Mouse (Mus musculus) CH12.LX (cell line): Measurements from ENCODE around the gene Neurod2. TPM values are rescaled to one million over a fixed set of nuclear protein-coding genes. Genes with fewer than 3 reads are reported as not detected.

Experiments
- DNase-seq: peaks from one replicate; pipeline ENCODE4 v3.0.0-alpha.2; 2013; ENCODE audit errors: extremely low read depth
- H3K27ac ChIP-seq: 2 replicates; pipeline ENCODE4 v1.5.1; 2012; ENCODE audit warnings: low read depth, mild to moderate bottlenecking, control low read depth, moderate library complexity; ENCODE audit not compliant: insufficient read depth
- H3K27me3 ChIP-seq: replicated peaks from 2 replicates; pipeline ENCODE3; 2012; ENCODE audit warnings: inconsistent platforms
- H3K36me3 ChIP-seq, 2 experiments: replicated peaks in 1 of 2; 2 replicates each; pipeline versions ENCODE3 to v1.6.1; 2012; ENCODE audit warnings: inconsistent platforms in 1 of 2, low read length in 1 of 2, mild to moderate bottlenecking in 1 of 2, mixed read lengths in 1 of 2, moderate library complexity in 1 of 2; ENCODE audit not compliant: control insufficient read depth in 1 of 2, insufficient read depth in 1 of 2
- H3K4me1 ChIP-seq, 2 experiments: 2 replicates each; pipeline ENCODE4 v1.6.1; 2012; ENCODE audit warnings: inconsistent platforms in 1 of 2, moderate library complexity in 1 of 2; ENCODE audit not compliant: insufficient read depth in 2 of 2, control insufficient read depth in 1 of 2
- H3K4me2 ChIP-seq: 2 replicates; pipeline ENCODE4 v1.6.1; 2012; ENCODE audit warnings: low read depth, mild to moderate bottlenecking, control low read depth; ENCODE audit not compliant: poor library complexity, insufficient read depth, severe bottlenecking
- H3K4me3 ChIP-seq, 3 experiments: fragments of 150-350 bp in 1 of 3; sonication (generic) in 1 of 3; replicated peaks in 1 of 3; 2 replicates each; pipeline versions ENCODE3 to v1.5.1; 2011 to 2012; ENCODE audit warnings: low read depth in 2 of 3, low read length in 2 of 3, mild to moderate bottlenecking in 2 of 3, moderate library complexity in 2 of 3, control low read depth in 1 of 3, improper control_type of control experiment in 1 of 3, inconsistent platforms in 1 of 3, mixed read lengths in 1 of 3; ENCODE audit not compliant: poor library complexity in 1 of 3
- H3K79me2 ChIP-seq: replicated peaks from 2 replicates; pipeline ENCODE4 v1.6.1; 2012; ENCODE audit warnings: mild to moderate bottlenecking, moderate library complexity; ENCODE audit not compliant: control insufficient read depth, poor library complexity, insufficient read depth, severe bottlenecking; ENCODE audit errors: extremely low read depth
- H3K9ac ChIP-seq: 2 replicates; pipeline ENCODE4 v1.6.1; 2012; ENCODE audit warnings: low read depth, mild to moderate bottlenecking, control low read depth, moderate library complexity; ENCODE audit not compliant: insufficient read depth
- H3K9me3 ChIP-seq: replicated peaks from 2 replicates; pipeline ENCODE3; 2012; ENCODE audit warnings: low read length, inconsistent platforms, mixed read lengths
- CHD1 ChIP-seq: IDR thresholded peaks from 2 replicates; pipeline ENCODE4 v1.6.1; 2012; ENCODE audit warnings: low read depth, low read length, improper control_type of control experiment, inconsistent platforms
- CHD2 ChIP-seq: IDR thresholded peaks from 2 replicates; pipeline ENCODE4 v1.6.1; 2011; ENCODE audit warnings: low read length, improper control_type of control experiment
- E2F4 ChIP-seq: IDR thresholded peaks from 2 replicates; pipeline ENCODE4 v1.6.1; 2011; ENCODE audit warnings: low read depth, low read length, improper control_type of control experiment; ENCODE audit not compliant: insufficient replicate concordance
- ETS1 ChIP-seq: conservative IDR thresholded peaks from 2 replicates; pipeline ENCODE4 v1.6.1; 2012; ENCODE audit warnings: low read depth, mild to moderate bottlenecking, inconsistent platforms, low read length, improper control_type of control experiment, moderate library complexity
- GABPA ChIP-seq: IDR thresholded peaks from 2 replicates; pipeline ENCODE4 v1.6.1; 2012; ENCODE audit warnings: low read depth, low read length, improper control_type of control experiment, inconsistent platforms; ENCODE audit not compliant: insufficient replicate concordance
- IRF4 ChIP-seq: IDR thresholded peaks from 2 replicates; pipeline ENCODE4 v1.6.1; 2014; ENCODE audit warnings: low read depth, mild to moderate bottlenecking, inconsistent platforms, low read length, improper control_type of control experiment
- JUN ChIP-seq: IDR thresholded peaks from 2 replicates; pipeline ENCODE4 v1.6.1; 2011; ENCODE audit warnings: low read depth, mild to moderate bottlenecking, low read length, improper control_type of control experiment, moderate library complexity; ENCODE audit not compliant: insufficient read depth
- JUND ChIP-seq: conservative IDR thresholded peaks from 2 replicates; pipeline ENCODE4 v1.6.1; 2011; ENCODE audit warnings: low read depth, low read length, improper control_type of control experiment
- MXI1 ChIP-seq: IDR thresholded peaks from 2 replicates; pipeline ENCODE4 v1.6.1; 2011; ENCODE audit warnings: mild to moderate bottlenecking, low read depth, low read length, improper control_type of control experiment
- NELFE ChIP-seq: IDR thresholded peaks from 2 replicates; pipeline ENCODE4 v1.6.1; 2011; ENCODE audit warnings: low read depth, low read length, improper control_type of control experiment
- NRF1 ChIP-seq: IDR thresholded peaks from 2 replicates; pipeline ENCODE4 v1.6.1; 2014; ENCODE audit warnings: low read depth, mild to moderate bottlenecking, inconsistent platforms, low read length, improper control_type of control experiment, moderate library complexity
- POLR2A ChIP-seq: IDR thresholded peaks from 2 replicates; pipeline ENCODE4 v1.6.1; 2011; ENCODE audit warnings: low read depth, mild to moderate bottlenecking, improper control_type of control experiment, low read length
- RAD21 ChIP-seq: IDR thresholded peaks from 2 replicates; pipeline ENCODE4 v1.6.1; 2011; ENCODE audit warnings: low read depth, mild to moderate bottlenecking, low read length, improper control_type of control experiment, moderate library complexity
- SIN3A ChIP-seq: IDR thresholded peaks from 2 replicates; pipeline ENCODE4 v1.6.1; 2012; ENCODE audit warnings: low read length, improper control_type of control experiment, inconsistent platforms
- SMC3 ChIP-seq: IDR thresholded peaks from 2 replicates; pipeline ENCODE4 v1.6.1; 2011; ENCODE audit warnings: low read depth, low read length, improper control_type of control experiment
- TBP ChIP-seq: conservative IDR thresholded peaks from 2 replicates; pipeline ENCODE4 v1.6.1; 2011; ENCODE audit warnings: low read depth, low read length, improper control_type of control experiment
- TCF12 ChIP-seq: IDR thresholded peaks from 2 replicates; pipeline ENCODE4 v1.6.1; 2014; ENCODE audit warnings: low read depth, mild to moderate bottlenecking, inconsistent platforms, low read length, improper control_type of control experiment
- UBTF ChIP-seq: IDR thresholded peaks from 2 replicates; pipeline ENCODE4 v1.6.1; 2012; ENCODE audit warnings: low read depth, mild to moderate bottlenecking, inconsistent platforms, low read length, improper control_type of control experiment, moderate library complexity
- USF1 ChIP-seq: IDR thresholded peaks from 2 replicates; pipeline ENCODE4 v1.6.1; 2014; ENCODE audit warnings: low read depth, mild to moderate bottlenecking, inconsistent platforms, low read length, improper control_type of control experiment
- USF2 ChIP-seq: conservative IDR thresholded peaks from 2 replicates; pipeline ENCODE4 v1.6.1; 2011; ENCODE audit warnings: low read depth, low read length, improper control_type of control experiment
- ZNF384 ChIP-seq: IDR thresholded peaks from 2 replicates; pipeline ENCODE4 v1.6.1; 2012; ENCODE audit warnings: low read depth, low read length, improper control_type of control experiment, inconsistent platforms
- dilution Hi-C: fragments of 300-500 bp; cut with MboI; formaldehyde crosslinking; loops from 2 replicates; pipeline ENCODE4 v1.14.3; 2020; ENCODE audit warnings: low sequenced_read_pairs; ENCODE audit not compliant: extremely low pct_unique_long_range_greater_than_20kb, extremely low pct_ligation_motif_present
- in situ Hi-C: fragments of 300-500 bp; cut with MboI; formaldehyde crosslinking; loops from 3 replicates; pipeline ENCODE4 v1.14.3; 2019; ENCODE audit warnings: low sequenced_read_pairs, low pct_ligation_motif_present, low pct_unique_long_range_greater_than_20kb, mixed read lengths
- polyA plus RNA-seq: library from polyadenylated mRNA; unstranded; fragments of >175 nt; gene quantifications from 2 replicates; pipeline ENCODE4 v1.2.1, GENCODE M21; 2012; ENCODE audit warnings: low read depth; ENCODE audit not compliant: insufficient read length
- total RNA-seq, 2 experiments: library from RNA; depleted of rRNA; stranded (reverse); fragments of 300-350 nt in 1 of 2; fragments of >200 nt in 1 of 2; gene quantifications; 2 replicates each; pipeline ENCODE4 v1.2.3; 2012 to 2014

The Neurod2 gene
- total and polyA plus RNA-seq, 3 experiments: not detected

GRCm38 (mm10) chr11:98367171-98367862 lies 37.9 kb upstream of the Neurod2 start:
- no peak overlapping the region for H3K4me3 ChIP-seq
- TF ChIP-seq USF1: no peak
- no peak for TF ChIP-seq IRF4
- no peak for TF ChIP-seq JUND
- peaks cover 0 to 53% of the 10 kb centered on the region in 2 experiments for H3K36me3 ChIP-seq
- no peak overlapping the region for H3K27ac ChIP-seq
- peaks cover 0 to 7% of the 10 kb centered on the region in 2 experiments; a peak in 2 of 4 replicates for H3K4me1 ChIP-seq
- H3K9ac ChIP-seq: no peak overlapping the region
- no peak for DNase-seq
- H3K27me3 ChIP-seq: no peaks in the 10 kb centered on the region
- in situ Hi-C loops: no loop called here
- no peak overlapping the region for H3K4me2 ChIP-seq
- dilution Hi-C loops: no loop called here
- no peaks in the 10 kb centered on the region; the same call in 1 of the 2 replicates for H3K79me2 ChIP-seq
- no peaks in the 10 kb centered on the region for H3K9me3 ChIP-seq

GRCm38 (mm10) chr11:98366290-98366689 lies 36.8 kb upstream of the Neurod2 start:
- dilution Hi-C loops (no loop called here), in situ Hi-C loops (no loop called here)
- peaks cover 0 to 11% of the 10 kb centered on the region in 2 experiments; a peak in 2 of 4 replicates for H3K4me1 ChIP-seq
- no peaks in the 10 kb centered on the region for H3K27me3 ChIP-seq
- H3K9ac ChIP-seq: no peak overlapping the region
- no peak overlapping the region for H3K27ac ChIP-seq
- no peak for DNase-seq
- H3K79me2 ChIP-seq: no peaks in the 10 kb centered on the region; the same call in 1 of the 2 replicates
- H3K9me3 ChIP-seq: no peaks in the 10 kb centered on the region
- H3K36me3 ChIP-seq: peaks cover 0 to 55% of the 10 kb centered on the region in 2 experiments
- TF ChIP-seq JUND: no peak
- TF ChIP-seq E2F4: no peak
- no peak for TF ChIP-seq NELFE
- no peak for TF ChIP-seq ETS1
- no peak for TF ChIP-seq UBTF
- no peak for TF ChIP-seq TBP
- TF ChIP-seq SIN3A: no peak
- no peak for TF ChIP-seq RAD21
- no peak for TF ChIP-seq SMC3
- no peak for TF ChIP-seq MXI1
- no peak for TF ChIP-seq NRF1
- no peak for TF ChIP-seq GABPA
- no peak for TF ChIP-seq JUN
- no peak for TF ChIP-seq POLR2A
- TF ChIP-seq TCF12: no peak
- TF ChIP-seq ZNF384: no peak
- no peak for TF ChIP-seq CHD2
- no peak for TF ChIP-seq USF2
- TF ChIP-seq CHD1: no peak
- no peak overlapping the region for H3K4me2 ChIP-seq
- H3K4me3 ChIP-seq: no peak overlapping the region
